Mouse (Mus musculus) adrenal gland (tissue): ENCODE data around the gene Khsrp.
"Not testable (repeated sequence)": the region's sequence is repeated elsewhere in the genome, so short reads cannot be mapped to it uniquely, and the experiment has no call there.

ENCODE experiments used
- intact Hi-C: fragments of 180-260 bp; cut with DNase I; formaldehyde crosslinking; loops from one replicate; pipeline ENCODE4 v1.15.1; 2025
- long read RNA-seq, 2 experiments: library from polyadenylated mRNA; unstranded; transcript quantifications; one replicate each; pipeline ENCODE4 v2.0.0; 2020; ENCODE audit warnings: borderline replicate concordance in 1 of 2; ENCODE audit not compliant: insufficient replicate concordance in 1 of 2

The Khsrp gene
- long read RNA-seq, experiment 1, partial matches to known transcripts = 0 of 6 reads
- long read RNA-seq, experiment 1, other reads (novel, unspliced or antisense) = 6 of 6 reads
- long read RNA-seq, experiment 2, partial matches to known transcripts = 0 of 3 reads
- long read RNA-seq, experiment 2, other reads (novel, unspliced or antisense) = 3 of 3 reads

GRCm38 (mm10) chr17:57030931-57031660 is at the start of gene Khsrp:
Khsrp (minus strand) TSS chr17:57031522.
- intact Hi-C loops = no loop called here

- intact Hi-C loops = no loop called here
These were observed 48.6 kb upstream of the Khsrp start for GRCm38 (mm10) chr17:57079919-57080318.

- intact Hi-C loops = no loop called here
These were observed 47.0 kb upstream of the Khsrp start, which contains the start of gene Dennd1c for GRCm38 (mm10) chr17:57078336-57078735. Dennd1c (minus strand) TSS chr17:57078514.

GRCm38 (mm10) chr17:57076916-57077315 is 45.6 kb upstream of the Khsrp start:
- intact Hi-C loops = no loop called here

GRCm38 (mm10) chr17:57070699-57071098 is 39.4 kb upstream of the Khsrp start:
- intact Hi-C loops = no loop called here

GRCm38 (mm10) chr17:57070272-57070671 is 39.0 kb upstream of the Khsrp start:
- intact Hi-C loops = no loop called here

GRCm38 (mm10) chr17:57066908-57067307 is 35.6 kb upstream of the Khsrp start:
- intact Hi-C loops = no loop called here

GRCm38 (mm10) chr17:57063031-57063430 is 31.7 kb upstream of the Khsrp start:
- intact Hi-C loops = no loop called here

- intact Hi-C loops = no loop called here
These were observed 31.2 kb upstream of the Khsrp start for GRCm38 (mm10) chr17:57062548-57062947.

- intact Hi-C loops = no loop called here
These were observed 30.7 kb upstream of the Khsrp start for GRCm38 (mm10) chr17:57062011-57062521.

- intact Hi-C loops = no loop called here
These were observed 29.7 kb upstream of the Khsrp start for GRCm38 (mm10) chr17:57061069-57061468.

GRCm38 (mm10) chr17:57060231-57060801 is 29.0 kb upstream of the Khsrp start:
- intact Hi-C loops = no loop called here

GRCm38 (mm10) chr17:57059486-57059977 is 28.2 kb upstream of the Khsrp start, which contains the start of gene Slc25a23:
Slc25a23 (minus strand) TSS chr17:57059863.
- intact Hi-C loops = no loop called here

- intact Hi-C loops = no loop called here
These were observed 27.7 kb upstream of the Khsrp start, which contains the start of gene Crb3 for GRCm38 (mm10) chr17:57058891-57059485. Crb3 (plus strand) TSS chr17:57059105.

GRCm38 (mm10) chr17:57056246-57056645 is 24.9 kb upstream of the Khsrp start:
- intact Hi-C loops = no loop called here

- intact Hi-C loops = not testable (repeated sequence)
These were observed 20.4 kb upstream of the Khsrp start for GRCm38 (mm10) chr17:57051679-57052078.

- intact Hi-C loops = no loop called here
These were observed 17.5 kb upstream of the Khsrp start for GRCm38 (mm10) chr17:57048816-57049215.

- intact Hi-C loops = no loop called here
These were observed 16.1 kb upstream of the Khsrp start for GRCm38 (mm10) chr17:57047406-57047805.

GRCm38 (mm10) chr17:57041554-57041953 is 10.2 kb upstream of the Khsrp start, which contains the start of gene Slc25a41:
Slc25a41 (minus strand) TSS chr17:57041654.
- intact Hi-C loops = no loop called here

GRCm38 (mm10) chr17:57038978-57039377 is 7.7 kb upstream of the Khsrp start:
- intact Hi-C loops = no loop called here

GRCm38 (mm10) chr17:57032854-57033253 is 1.5 kb upstream of the Khsrp start:
- intact Hi-C loops = no loop called here
